Mouse (Mus musculus): ENCODE measurements around the gene Kel. TPM values are rescaled to one million over a fixed set of nuclear protein-coding genes. Genes with fewer than 3 reads are reported as not detected.

Kel gene
- polyA plus RNA-seq (2015; fragmentation: Nextera tagmentation; extraction: Ambion mirVana): 308 and 322 TPM in 2 replicates

DNA sequence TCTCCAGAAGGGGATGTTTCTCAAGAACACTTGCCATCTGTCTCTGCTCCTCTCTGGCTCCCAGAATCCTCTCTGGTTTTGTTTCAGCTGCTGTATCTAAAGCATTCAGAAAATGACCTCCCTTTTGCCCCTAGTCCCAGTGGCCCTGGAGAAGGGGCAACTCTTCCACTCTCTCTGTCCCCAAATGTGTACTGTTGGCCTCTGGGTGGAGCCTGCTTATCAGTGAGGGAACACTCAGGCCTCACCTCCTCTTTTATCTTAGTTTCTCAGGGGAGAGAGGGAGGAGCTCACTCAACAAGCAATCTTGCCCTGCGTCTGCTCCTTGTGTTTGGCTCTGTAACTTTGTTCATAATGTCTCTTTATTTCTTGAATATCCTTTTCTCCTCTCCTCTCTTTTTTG is at the start of gene Kel:
TSS of gene Kel (minus strand) at position 217 of the 400 bp plus-strand sequence.
- Histone ChIP-seq H3K4me1 (ENCODE audit: control insufficient read depth, low read depth, low read length) (peaks cover 27% of the 10 kb centered on the region), H3K4me3 (ENCODE audit: low read depth, low read length) (peak within 1 kb of the TSS; percentile 71), H3K27me3 (ENCODE audit: control insufficient read depth, insufficient read depth, low read depth, low read length) (no peaks in the 10 kb centered on the region), H3K4me2 (ENCODE audit: low read depth, low read length) (peak within 1 kb of the TSS; percentile 87), H3K36me3 (ENCODE audit: control insufficient read depth, insufficient read depth) (peaks cover 25% of the 10 kb centered on the region), H3K9ac (ENCODE audit: low read depth, low read length) (peak within 1 kb of the TSS; percentile 92), H3K9me3 (replicated peaks; ENCODE audit: control insufficient read depth, low read length) (no peaks in the 10 kb centered on the region), H3K27ac (ENCODE audit: low read length) (peak within 1 kb of the TSS; percentile 98)
- 5% methylated on average over 1 of the region's 1 CpGs for WGBS (ENCODE audit: insufficient replicate concordance)
- ATAC-seq (ENCODE audit: low read depth): peak; percentile 84

DNA sequence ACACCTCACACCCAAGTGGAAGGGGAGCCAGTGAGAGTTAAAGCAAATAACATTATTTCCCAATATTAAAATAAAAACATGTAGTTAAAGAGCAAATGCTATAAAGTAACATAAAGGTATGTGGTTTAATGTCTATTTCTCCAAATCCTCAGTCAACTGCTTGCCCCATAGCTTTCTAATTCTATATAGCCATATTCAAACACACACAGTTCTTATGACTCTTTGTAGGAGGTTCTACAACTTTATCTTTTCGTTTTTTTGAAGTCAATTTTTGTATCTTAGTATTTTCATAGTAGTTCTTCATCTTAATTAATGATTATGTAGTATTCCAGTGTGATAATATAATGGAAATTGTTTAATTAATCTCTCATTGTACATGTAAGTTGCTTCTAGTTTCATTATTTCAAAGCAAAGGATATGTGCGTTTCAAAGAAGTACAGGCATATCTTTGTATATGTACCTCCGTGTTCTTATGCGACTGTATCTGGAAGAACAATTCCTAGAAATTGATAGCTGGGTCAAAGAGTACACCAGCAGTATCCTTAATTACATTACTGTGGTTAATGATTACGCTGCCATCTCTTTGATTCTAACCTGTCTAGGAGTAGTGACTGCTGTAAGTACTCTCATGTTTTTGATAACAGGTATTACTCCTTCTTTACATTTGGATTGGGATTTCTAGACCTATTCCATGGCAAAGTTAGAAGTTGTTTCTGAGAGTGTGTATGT is 40.7 kb upstream of the Kel start:
- Histone ChIP-seq H3K4me3 (ENCODE audit: low read depth, low read length) (no peak overlapping the region), H3K27me3 (ENCODE audit: control insufficient read depth, insufficient read depth, low read depth, low read length) (no peaks in the 10 kb centered on the region), H3K4me2 (ENCODE audit: low read depth, low read length) (no peak overlapping the region), H3K27ac (ENCODE audit: low read length) (no peak overlapping the region), H3K36me3 (ENCODE audit: control insufficient read depth, insufficient read depth) (no peaks in the 10 kb centered on the region), H3K9ac (ENCODE audit: low read depth, low read length) (no peak overlapping the region), H3K9me3 (replicated peaks; ENCODE audit: control insufficient read depth, low read length) (no peaks in the 10 kb centered on the region), H3K4me1 (ENCODE audit: control insufficient read depth, low read depth, low read length) (no peaks in the 10 kb centered on the region)
- WGBS (ENCODE audit: insufficient replicate concordance): 55% methylated on average over 5 of the region's 5 CpGs
- ATAC-seq (ENCODE audit: low read depth): no peak

DNA sequence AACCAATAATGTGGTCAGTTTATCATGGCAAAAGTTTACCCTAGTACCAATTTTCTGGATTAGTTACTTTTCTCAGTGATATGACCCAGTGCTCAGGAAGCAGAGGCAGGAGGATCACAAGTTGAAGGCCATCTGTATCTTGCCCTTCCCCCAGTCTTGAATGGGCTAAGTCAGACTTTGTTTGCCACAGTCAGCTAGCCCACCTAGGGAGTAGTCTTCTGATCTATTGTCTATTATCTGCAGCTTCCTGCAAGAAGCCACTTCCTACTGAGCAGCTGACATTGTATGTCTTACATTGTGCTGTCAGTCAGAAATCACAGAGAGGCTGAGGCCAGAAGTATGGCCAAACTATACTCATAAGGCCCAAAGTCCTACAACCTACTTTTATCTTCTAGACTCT is 37.0 kb upstream of the Kel start:
- Histone ChIP-seq H3K4me2 (ENCODE audit: low read depth, low read length) (no peak overlapping the region), H3K9me3 (replicated peaks; ENCODE audit: control insufficient read depth, low read length) (no peaks in the 10 kb centered on the region)
- ATAC-seq (ENCODE audit: low read depth): no peak

DNA sequence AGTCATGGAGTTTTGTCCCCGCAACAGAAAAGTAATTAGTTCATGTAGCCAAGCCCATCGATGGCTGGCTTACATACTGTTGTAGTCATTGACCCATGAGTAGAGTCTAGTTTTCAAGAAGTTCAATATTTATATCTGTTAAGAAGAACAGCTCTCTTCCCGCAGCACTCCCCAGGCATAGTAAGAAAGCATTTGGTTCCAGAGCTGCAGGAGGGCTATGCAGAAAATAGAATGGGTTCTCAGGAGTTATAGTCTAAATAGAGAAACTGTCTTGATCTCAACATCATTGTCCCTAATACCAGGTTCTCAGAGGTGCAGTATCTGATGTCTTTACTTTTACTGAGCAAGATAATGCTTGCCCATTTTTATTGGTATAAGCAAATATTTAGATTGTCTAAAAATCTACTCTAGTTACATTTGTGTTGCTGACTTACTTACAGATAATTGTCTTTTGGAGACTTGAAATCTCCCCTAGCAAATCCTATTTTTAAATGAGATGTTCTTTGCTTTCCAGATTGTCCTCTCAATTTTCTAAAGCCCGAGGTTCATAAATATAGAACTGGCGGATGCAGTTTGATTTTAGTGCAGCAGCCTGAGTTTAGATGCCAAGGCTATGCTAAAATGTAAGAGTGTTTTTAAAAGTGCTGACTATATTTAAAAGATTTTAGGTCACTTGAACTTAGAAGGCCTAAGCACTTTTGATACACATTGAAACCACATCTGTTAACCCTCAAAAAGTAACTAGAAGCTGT is 30.8 kb upstream of the Kel start:
- no peak overlapping the region for H3K9ac ChIP-seq (ENCODE audit: low read depth, low read length)
- no peak overlapping the region for H3K4me3 ChIP-seq (ENCODE audit: low read depth, low read length)
- H3K27me3 ChIP-seq (ENCODE audit: control insufficient read depth, insufficient read depth, low read depth, low read length): no peaks in the 10 kb centered on the region; the same call in 1 of the 2 replicates
- WGBS (ENCODE audit: insufficient replicate concordance): 76% methylated on average over 5 of the region's 5 CpGs
- no peaks in the 10 kb centered on the region for H3K9me3 ChIP-seq (replicated peaks; ENCODE audit: control insufficient read depth, low read length)
- no peaks in the 10 kb centered on the region for H3K4me1 ChIP-seq (ENCODE audit: control insufficient read depth, low read depth, low read length)
- ATAC-seq (ENCODE audit: low read depth): no peak
- H3K4me2 ChIP-seq (ENCODE audit: low read depth, low read length): no peak overlapping the region
- no peaks in the 10 kb centered on the region for H3K36me3 ChIP-seq (ENCODE audit: control insufficient read depth, insufficient read depth)
- no peak overlapping the region for H3K27ac ChIP-seq (ENCODE audit: low read length)

More for the DNA sequence above, 37.0 kb upstream of the Kel start:
- Histone ChIP-seq H3K9ac (ENCODE audit: low read depth, low read length) (no peak overlapping the region), H3K4me1 (ENCODE audit: control insufficient read depth, low read depth, low read length) (no peaks in the 10 kb centered on the region), H3K27ac (ENCODE audit: low read length) (no peak overlapping the region), H3K27me3 (ENCODE audit: control insufficient read depth, insufficient read depth, low read depth, low read length) (no peaks in the 10 kb centered on the region), H3K36me3 (ENCODE audit: control insufficient read depth, insufficient read depth) (no peaks in the 10 kb centered on the region), H3K4me3 (ENCODE audit: low read depth, low read length) (no peak overlapping the region)

DNA sequence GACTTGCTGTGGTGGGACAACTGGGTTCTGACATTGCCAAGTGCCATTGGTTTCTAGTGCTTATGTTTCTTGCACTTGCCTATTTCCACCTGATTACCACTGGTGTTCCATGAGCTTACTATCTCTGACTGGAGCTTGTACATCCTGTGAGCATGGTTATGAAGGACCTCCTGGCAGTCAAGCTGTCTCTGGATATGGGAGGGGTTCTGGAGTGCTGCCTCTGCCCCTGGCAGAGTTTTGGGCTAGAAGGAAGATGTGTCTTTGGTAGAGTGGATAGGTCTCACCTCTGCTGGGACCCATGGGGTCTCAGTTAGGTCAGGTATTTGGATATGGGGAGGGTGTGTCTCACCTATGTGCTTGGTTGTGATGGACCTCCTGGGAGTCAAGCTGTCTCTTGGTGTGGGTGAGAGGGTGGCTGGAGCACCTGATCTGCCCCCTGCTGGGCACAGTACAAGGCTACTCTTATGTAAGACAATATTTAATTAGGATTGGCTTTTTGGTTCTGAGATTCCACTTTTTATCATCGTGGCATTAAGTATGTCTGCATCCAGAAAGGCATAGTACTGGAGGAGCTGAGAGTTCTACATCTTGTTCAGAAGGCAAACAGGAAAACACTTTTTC is 24.0 kb upstream of the Kel start:
- H3K27ac ChIP-seq (ENCODE audit: low read length): no peak overlapping the region
- no peaks in the 10 kb centered on the region for H3K9me3 ChIP-seq (replicated peaks; ENCODE audit: control insufficient read depth, low read length)
- no peaks in the 10 kb centered on the region for H3K36me3 ChIP-seq (ENCODE audit: control insufficient read depth, insufficient read depth)
- peaks cover 4% of the 10 kb centered on the region for H3K4me1 ChIP-seq (ENCODE audit: control insufficient read depth, low read depth, low read length)
- H3K9ac ChIP-seq (ENCODE audit: low read depth, low read length): peak overlapping the region; percentile 34; the same call in 1 of the 2 replicates
- no peak overlapping the region for H3K4me3 ChIP-seq (ENCODE audit: low read depth, low read length)
- WGBS (ENCODE audit: insufficient replicate concordance): 57% methylated on average over 1 of the region's 1 CpGs
- H3K27me3 ChIP-seq (ENCODE audit: control insufficient read depth, insufficient read depth, low read depth, low read length): no peaks in the 10 kb centered on the region; the same call in 1 of the 2 replicates
- H3K4me2 ChIP-seq (ENCODE audit: low read depth, low read length): no peak overlapping the region
- ATAC-seq (ENCODE audit: low read depth): peak; percentile 79

DNA sequence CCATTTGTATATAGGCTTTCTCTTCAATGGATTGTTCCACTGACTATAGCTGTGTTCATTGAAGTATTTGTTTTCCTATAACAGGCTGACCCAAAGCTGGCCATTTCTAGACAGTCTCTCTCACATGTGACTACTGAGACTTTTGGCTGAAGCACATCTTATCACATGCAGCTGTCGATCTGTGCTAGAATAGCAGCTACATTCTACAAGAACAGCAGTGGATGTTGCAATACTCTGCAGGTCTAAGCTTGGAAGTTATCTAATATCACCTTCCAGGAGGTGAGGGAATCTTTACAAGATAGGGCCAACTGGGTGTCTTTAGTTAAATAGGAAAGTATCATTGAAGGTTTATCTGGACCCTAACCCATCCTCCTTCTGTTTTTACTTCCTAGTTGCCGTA is 17.3 kb upstream of the Kel start:
- no peak overlapping the region for H3K9ac ChIP-seq (ENCODE audit: low read depth, low read length)
- H3K4me2 ChIP-seq (ENCODE audit: low read depth, low read length): no peak overlapping the region
- H3K27ac ChIP-seq (ENCODE audit: low read length): no peak overlapping the region
- ATAC-seq (ENCODE audit: low read depth): 0 out of 2 replicates have a peak, but pooled peaks have one; percentile 11
- H3K36me3 ChIP-seq (ENCODE audit: control insufficient read depth, insufficient read depth): no peaks in the 10 kb centered on the region
- WGBS (ENCODE audit: insufficient replicate concordance): 43% methylated on average over 2 of the region's 2 CpGs
- H3K9me3 ChIP-seq (replicated peaks; ENCODE audit: control insufficient read depth, low read length): no peaks in the 10 kb centered on the region
- no peak overlapping the region for H3K4me3 ChIP-seq (ENCODE audit: low read depth, low read length)
- H3K4me1 ChIP-seq (ENCODE audit: control insufficient read depth, low read depth, low read length): peaks cover 3% of the 10 kb centered on the region; the same call in 1 of the 2 replicates
- H3K27me3 ChIP-seq (ENCODE audit: control insufficient read depth, insufficient read depth, low read depth, low read length): no peaks in the 10 kb centered on the region

DNA sequence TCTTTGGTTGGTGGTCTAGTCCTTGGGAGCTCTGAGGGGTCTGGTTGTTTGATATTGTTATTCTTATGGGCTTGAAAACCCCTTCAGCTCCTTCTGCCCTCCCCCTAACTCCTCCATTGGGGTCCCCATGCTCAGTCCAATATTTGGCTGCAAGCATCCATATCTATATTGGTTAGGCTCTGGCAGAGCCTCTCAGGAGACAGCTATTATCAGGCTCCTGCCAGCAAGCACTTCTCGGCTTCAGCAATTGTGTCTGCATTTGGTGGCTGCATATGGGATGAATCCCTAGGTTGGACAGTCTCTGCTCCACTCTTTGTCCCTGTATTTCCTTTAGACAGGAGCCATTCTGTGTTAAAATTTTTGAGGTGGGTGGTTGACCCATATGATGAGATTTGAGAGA is 6.1 kb upstream of the Kel start:
- Histone ChIP-seq H3K4me2 (ENCODE audit: low read depth, low read length) (peak overlapping the region; percentile 20; the same call in 1 of the 2 replicates), H3K4me3 (ENCODE audit: low read depth, low read length) (no peak overlapping the region), H3K9me3 (replicated peaks; ENCODE audit: control insufficient read depth, low read length) (no peaks in the 10 kb centered on the region), H3K36me3 (ENCODE audit: control insufficient read depth, insufficient read depth) (no peaks in the 10 kb centered on the region), H3K27ac (ENCODE audit: low read length) (peak overlapping the region; percentile 74), H3K9ac (ENCODE audit: low read depth, low read length) (0 out of 2 replicates have a peak overlapping the region, but pooled peaks have one; percentile 5), H3K4me1 (ENCODE audit: control insufficient read depth, low read depth, low read length) (peaks cover 30% of the 10 kb centered on the region), H3K27me3 (ENCODE audit: control insufficient read depth, insufficient read depth, low read depth, low read length) (no peaks in the 10 kb centered on the region)
- ATAC-seq (ENCODE audit: low read depth): no peak
- 20% methylated on average over 1 of the region's 1 CpGs for WGBS (ENCODE audit: insufficient replicate concordance)

DNA sequence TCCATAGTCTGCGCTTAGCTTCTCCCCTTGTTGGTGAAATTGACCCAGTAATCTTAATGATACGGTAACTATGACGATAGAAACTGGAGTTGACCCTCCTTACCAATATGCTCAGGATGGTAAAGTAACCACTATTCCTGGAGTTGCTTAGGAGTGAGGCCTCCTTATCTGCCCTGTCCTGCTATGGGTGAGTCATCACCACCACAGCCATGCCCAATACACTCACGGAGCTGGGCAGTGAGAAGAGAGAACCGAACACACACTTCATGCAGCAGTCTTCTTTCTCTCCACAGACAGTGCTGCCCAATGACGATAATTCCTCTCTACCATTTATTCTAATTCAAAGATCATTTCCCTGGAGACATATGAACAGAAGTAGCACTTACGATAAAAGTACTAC is 2.1 kb upstream of the Kel start:
- 29% methylated on average over 7 of the region's 7 CpGs for WGBS (ENCODE audit: insufficient replicate concordance)
- Histone ChIP-seq H3K27ac (ENCODE audit: low read length) (peak overlapping the region; percentile 98), H3K4me3 (ENCODE audit: low read depth, low read length) (peak overlapping the region; percentile 36), H3K9ac (ENCODE audit: low read depth, low read length) (peak overlapping the region; percentile 59), H3K4me2 (ENCODE audit: low read depth, low read length) (peak overlapping the region; percentile 57), H3K9me3 (replicated peaks; ENCODE audit: control insufficient read depth, low read length) (no peaks in the 10 kb centered on the region), H3K27me3 (ENCODE audit: control insufficient read depth, insufficient read depth, low read depth, low read length) (no peaks in the 10 kb centered on the region), H3K36me3 (ENCODE audit: control insufficient read depth, insufficient read depth) (peaks cover 14% of the 10 kb centered on the region), H3K4me1 (ENCODE audit: control insufficient read depth, low read depth, low read length) (peaks cover 37% of the 10 kb centered on the region)
- ATAC-seq (ENCODE audit: low read depth): peak; percentile 87
